Mouse (Mus musculus) adrenal gland, postnatal 14 days (tissue): Measurements from ENCODE around the gene Gm32802. TPM values are rescaled to one million over a fixed set of nuclear protein-coding genes. Genes with fewer than 3 reads are reported as not detected.
"Not testable (repeated sequence)": the region's sequence is repeated elsewhere in the genome, so short reads cannot be mapped to it uniquely, and the experiment has no call there.

Source experiments
- DNase-seq: peaks from one replicate; pipeline ENCODE4 v3.0.0; 2021; ENCODE audit warnings: mixed read lengths
- long read RNA-seq, 2 experiments: library from polyadenylated mRNA; stranded (forward); transcript quantifications; one replicate each; pipeline ENCODE4 v2.0.0; 2021
- total RNA-seq: library from RNA; stranded (reverse); gene quantifications from 2 replicates; pipeline ENCODE4 v1.2.3, GENCODE M21; 2021

Gm32802 gene
- total RNA-seq, result 0.45 and 0.52 TPM in 2 replicates
- long read RNA-seq, experiment 1, result 0 reads
- long read RNA-seq, experiment 2, result 0 reads

DNA sequence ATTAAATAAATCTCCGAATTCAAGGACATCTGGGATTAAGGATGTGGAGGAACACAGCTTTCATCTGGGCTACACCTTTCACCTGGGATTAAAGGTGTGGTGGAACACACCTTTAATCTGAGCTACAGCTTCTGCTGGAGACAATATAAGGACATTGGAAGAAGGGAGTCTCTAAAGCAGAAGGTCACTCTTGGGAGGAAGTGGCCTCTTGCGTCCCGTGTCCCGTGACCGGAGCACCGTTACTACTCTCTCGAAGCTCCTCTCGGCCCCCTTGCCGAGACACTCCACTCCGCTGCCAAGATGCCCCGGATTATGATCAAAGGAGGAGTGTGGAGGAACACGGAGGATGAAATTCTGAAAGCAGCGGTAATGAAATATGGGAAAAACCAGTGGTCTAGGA, at the start of gene Gm32802:
Gene Gm32802, plus strand, starts transcription at position 301 of the 400 bp plus-strand sequence.
- not testable (repeated sequence) for DNase-seq

DNA sequence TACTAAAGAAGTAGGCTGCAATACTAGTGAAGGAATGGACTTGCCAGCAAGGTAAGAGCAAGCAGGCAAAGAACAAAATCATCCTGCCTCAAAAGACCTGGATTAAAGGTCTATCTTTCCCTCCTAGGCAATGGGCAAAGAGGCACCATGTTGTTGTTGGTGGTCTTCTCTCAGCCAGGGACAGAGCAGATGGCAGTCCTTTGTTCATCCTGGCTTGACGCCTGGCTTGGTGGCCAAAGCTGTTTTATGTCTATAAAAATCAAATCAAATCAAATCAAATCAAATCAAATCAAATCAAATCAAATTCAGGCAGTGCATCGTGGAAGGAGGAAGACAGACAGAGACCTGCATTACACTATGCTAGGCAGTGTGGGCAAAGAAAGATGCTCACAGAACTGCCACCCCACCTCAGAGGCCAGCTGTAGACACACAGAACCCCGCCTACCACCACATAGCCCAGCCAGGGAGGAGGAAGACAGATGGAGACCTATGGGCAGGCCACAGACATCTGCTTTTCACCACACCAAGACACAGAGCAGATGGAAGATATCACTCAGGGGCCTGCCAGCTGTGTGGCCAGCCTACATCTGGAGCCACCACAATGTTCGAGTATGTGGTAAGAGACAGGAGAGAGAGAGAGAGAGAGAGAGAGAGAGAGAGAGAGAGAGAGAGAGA, 42.6 kb upstream of the Gm32802 start:
- not testable (repeated sequence) for DNase-seq

DNA sequence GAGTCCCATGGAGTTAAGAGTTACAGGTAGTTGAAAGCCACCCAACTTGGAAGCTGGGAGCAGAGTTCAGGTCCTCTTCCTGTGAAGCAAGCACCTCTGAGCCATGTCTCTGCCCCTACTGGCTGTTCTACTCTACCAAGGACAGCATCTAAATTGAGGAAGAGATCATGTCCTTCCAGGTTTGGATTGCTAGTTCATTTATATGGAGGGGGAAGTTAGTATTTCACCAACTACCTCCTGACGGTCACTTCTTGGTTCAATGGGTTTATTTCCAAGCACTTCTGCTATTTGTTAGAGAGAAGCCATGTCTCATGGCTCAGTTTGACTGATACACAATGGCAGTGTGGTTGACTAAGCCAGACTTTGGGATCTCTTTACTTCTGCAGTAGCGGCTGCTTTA, 30.9 kb upstream of the Gm32802 start:
- not testable (repeated sequence) for DNase-seq

DNA sequence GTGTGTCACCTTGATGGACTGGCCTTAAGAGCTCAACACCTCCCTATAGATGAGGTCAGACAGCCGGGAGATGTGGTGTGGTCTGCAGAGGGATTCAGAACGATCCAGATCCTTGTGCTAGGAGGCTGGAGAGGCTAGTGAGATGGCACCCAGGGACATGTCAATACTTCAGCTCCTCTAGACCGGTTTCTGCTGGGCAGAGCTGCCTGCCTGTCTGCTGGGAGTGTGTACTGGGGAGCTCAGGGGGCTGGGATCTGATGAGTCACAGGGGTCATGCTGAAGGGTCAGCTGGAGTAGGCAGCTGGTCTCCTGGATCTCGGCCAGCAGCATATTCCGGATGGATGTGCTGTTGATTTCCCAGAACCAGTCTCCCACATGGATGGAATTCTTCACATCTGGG, 25.9 kb upstream of the Gm32802 start:
- DNase-seq, result not testable (repeated sequence)

DNA sequence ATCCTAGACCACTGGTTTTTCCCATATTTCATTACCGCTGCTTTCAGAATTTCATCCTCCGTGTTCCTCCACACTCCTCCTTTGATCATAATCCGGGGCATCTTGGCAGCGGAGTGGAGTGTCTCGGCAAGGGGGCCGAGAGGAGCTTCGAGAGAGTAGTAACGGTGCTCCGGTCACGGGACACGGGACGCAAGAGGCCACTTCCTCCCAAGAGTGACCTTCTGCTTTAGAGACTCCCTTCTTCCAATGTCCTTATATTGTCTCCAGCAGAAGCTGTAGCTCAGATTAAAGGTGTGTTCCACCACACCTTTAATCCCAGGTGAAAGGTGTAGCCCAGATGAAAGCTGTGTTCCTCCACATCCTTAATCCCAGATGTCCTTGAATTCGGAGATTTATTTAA, 17.8 kb upstream of the Gm32802 start, which contains the start of gene Gm32717:
Gene Gm32717, minus strand, starts transcription at position 101 of the 400 bp plus-strand sequence.
- DNase-seq, result not testable (repeated sequence)

DNA sequence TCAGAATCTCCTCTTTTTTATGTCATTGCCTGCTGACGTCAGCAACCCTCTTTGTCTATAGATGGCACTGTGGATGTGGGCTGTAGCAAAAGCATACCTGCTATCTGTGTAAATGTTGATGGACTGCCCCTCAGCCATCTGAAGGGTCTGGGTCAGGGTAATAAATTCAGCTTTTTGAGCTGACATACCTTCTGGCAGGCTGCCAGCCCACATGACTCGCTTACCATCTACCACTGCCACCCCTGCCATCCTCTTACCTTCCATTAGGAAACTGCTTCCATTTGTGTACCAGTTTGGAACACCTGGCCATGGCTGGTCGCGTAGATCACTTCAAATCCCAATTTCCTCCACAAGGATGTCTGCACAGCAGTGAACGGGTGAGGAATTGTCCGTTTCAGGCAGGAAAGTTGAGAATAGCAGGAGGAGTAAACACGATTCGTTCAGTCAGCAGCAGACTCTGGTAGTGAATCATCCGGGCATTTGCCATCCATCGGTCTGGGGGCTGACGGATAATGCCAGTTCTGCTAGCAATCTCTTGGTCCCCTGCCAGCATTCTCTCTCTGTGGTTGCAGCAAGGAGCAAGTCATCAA, 9.4 kb upstream of the Gm32802 start:
- DNase-seq, result peak; percentile 40

DNA sequence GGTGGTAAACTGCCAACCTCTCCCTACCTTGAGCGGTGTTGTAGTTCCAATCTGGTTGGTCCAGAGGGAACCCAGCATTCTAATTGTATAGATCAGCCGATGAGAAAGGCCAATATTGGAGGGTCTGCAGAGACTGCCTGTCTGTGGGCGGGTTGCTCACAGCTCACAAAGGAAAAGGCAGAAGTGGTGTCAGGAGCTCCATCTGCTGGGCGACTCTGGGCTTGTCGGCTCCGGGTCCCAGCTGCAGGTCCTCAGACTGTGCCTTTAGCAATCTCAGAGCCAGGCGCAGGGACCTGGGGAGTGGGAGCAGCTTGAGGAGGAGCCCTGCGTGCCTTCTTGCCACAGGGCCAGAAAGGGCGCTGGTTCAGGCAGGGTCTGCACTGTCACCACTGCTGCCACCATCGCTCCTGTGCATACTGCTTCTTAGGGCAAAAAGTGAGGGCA, 7.6 kb upstream of the Gm32802 start:
- DNase-seq, result peak; percentile 7

DNA sequence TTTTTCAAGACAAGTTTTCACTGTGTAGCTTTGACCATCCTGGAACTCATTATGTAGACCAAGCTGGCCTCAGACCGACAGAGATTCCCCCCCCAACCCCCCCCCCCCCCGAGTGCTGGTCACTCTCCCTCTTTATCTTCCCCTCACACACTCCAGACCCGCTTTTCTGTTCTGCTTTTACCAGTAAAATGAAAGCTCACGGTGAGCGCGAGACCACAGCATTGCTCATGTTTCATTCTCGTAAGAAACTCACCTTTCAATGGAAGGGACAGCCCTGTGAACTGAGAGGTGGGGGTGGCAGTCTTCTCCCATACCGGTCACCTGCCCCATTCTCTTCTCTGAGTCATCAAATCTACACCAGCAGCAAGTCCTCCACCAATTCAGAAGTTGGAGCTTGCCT, 10.3 kb downstream of the Gm32802 start:
- DNase-seq, result not testable (repeated sequence)

DNA sequence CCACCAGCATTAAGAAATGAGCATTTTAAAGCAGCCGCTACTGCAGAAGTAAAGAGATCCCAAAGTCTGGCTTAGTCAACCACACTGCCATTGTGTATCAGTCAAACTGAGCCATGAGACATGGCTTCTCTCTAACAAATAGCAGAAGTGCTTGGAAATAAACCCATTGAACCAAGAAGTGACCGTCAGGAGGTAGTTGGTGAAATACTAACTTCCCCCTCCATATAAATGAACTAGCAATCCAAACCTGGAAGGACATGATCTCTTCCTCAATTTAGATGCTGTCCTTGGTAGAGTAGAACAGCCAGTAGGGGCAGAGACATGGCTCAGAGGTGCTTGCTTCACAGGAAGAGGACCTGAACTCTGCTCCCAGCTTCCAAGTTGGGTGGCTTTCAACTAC, 12.9 kb downstream of the Gm32802 start:
- not testable (repeated sequence) for DNase-seq

DNA sequence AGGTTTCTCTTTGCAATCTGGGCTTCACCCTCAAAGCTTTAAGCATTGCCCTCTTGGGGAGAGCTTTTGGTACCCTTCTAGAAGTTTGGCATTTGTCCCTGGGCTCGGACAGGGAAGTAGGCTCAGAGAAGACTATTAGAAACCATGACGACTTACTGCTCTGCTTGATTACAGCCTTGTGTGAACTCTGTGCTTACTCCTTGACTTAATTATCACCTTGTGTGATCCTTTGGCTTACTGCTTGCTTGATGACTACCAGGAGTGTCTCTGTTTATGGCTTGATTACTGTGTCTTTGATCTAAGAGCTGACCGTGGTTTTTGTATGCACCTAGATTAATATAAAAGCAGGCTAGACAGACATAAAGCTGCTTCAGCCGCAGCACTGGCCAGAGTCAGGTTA, 19.6 kb downstream of the Gm32802 start:
- not testable (repeated sequence) for DNase-seq

DNA sequence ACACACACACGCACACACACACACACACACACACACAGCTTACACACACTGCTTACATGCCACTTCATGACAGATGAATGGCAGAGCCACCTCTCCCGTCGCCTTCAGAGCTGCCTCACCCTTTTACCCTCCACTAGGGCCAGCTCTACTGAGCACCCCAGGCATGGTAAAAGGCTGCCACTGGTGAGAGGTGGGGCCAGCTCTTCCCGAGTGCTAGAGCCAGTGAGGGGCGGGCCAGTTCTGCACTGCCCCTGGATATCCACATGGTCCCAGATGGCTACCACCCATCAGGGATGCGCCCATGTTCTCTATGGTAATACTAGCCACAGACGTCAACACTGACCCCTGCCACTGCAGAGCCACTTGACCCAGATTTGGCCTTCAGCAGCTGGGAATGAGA, 24.1 kb downstream of the Gm32802 start:
- DNase-seq, result not testable (repeated sequence)

DNA sequence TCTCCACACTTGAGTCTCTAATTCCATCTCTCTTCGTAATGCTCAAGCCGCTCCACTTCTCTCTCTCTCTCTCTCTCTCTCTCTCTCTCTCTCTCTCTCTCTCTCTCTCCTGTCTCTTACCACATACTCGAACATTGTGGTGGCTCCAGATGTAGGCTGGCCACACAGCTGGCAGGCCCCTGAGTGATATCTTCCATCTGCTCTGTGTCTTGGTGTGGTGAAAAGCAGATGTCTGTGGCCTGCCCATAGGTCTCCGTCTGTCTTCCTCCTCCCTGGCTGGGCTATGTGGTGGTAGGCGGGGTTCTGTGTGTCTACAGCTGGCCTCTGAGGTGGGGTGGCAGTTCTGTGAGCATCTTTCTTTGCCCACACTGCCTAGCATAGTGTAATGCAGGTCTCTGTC, 24.5 kb downstream of the Gm32802 start:
- not testable (repeated sequence) for DNase-seq

DNA sequence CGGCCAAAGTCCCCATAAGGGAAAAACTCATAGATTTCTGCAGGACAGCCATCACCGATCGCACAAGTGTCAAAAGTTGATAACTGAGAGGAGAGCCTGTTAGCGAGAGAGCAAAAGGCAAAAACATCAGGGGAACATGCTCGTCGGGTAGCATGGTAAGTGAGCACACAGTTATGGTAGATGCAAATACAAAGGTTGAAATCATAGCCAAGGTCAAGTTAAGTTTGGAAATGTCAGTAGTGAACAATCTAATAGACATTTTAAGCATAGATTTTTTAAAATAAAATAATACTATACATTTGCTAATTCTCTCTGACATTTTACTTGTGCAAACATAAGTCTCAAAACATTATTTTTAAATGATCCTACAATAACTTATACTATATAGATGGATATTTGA, 36.5 kb downstream of the Gm32802 start, which contains the start of gene Iltifb:
Gene Iltifb, minus strand, starts transcription at position 101 of the 400 bp plus-strand sequence.
- no peak for DNase-seq

DNA sequence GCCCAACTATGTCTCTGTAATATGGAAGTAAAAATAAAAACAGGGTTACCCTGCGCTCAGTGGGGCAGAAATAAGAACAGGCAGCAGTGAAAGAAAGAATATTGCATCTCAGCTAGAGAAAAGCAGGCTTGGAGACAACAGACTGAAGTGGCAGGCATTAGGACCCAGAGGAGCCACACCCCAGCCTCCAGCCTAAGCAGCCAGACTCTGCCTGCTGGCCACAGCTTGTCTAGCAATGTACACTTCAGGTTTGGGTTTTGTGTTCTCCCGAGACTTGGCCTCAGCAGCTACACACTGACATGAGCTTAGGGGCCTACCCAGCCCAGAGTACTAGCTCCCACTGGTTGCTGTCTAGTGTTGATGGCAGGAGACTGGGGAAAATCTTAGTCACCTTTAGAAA, 43.6 kb downstream of the Gm32802 start:
- not testable (repeated sequence) for DNase-seq

Other genes with a start within 250 kb of the Gm32802 start
- gene Mdm1, start 116.9 kb upstream of the Gm32802 start, total RNA-seq, result 15.7 and 17.6 TPM in 2 replicates
- not detected in 2 replicates for gene Il22, start 53.7 kb upstream of the Gm32802 start, total RNA-seq
- 0.45 and 0.52 TPM in 2 replicates for gene Gm32717, start 17.9 kb upstream of the Gm32802 start, total RNA-seq
- not detected in 2 replicates for gene Iltifb, start 36.4 kb downstream of the Gm32802 start, total RNA-seq
- not detected in 2 replicates for gene Gm9040, start 68.3 kb downstream of the Gm32802 start, total RNA-seq
- gene Gm9044, start 73.7 kb downstream of the Gm32802 start, total RNA-seq, result not detected in 2 replicates
- not detected in 2 replicates for gene Gm9045, start 79.1 kb downstream of the Gm32802 start, total RNA-seq
- not detected in 2 replicates for gene Gm9046, start 84.6 kb downstream of the Gm32802 start, total RNA-seq
- gene Gm9048, start 90.0 kb downstream of the Gm32802 start, total RNA-seq, result not detected in 2 replicates
- not detected in 2 replicates for gene Gm9049, start 95.4 kb downstream of the Gm32802 start, total RNA-seq
- not detected in 2 replicates for gene Ifng, start 182.4 kb downstream of the Gm32802 start, total RNA-seq